Mouse (Mus musculus) testis, adult 2 months (tissue): ENCODE data around the gene Gm11034.

Experiments used
- CTCF ChIP-seq: fragments of 200-500 bp; IDR thresholded peaks from 2 replicates; pipeline ENCODE4 v1.5.1; 2012; ENCODE audit warnings: low read depth, mild to moderate bottlenecking, inconsistent platforms, low read length, moderate library complexity; ENCODE audit not compliant: control insufficient read depth, insufficient read depth, insufficient replicate concordance
- POLR2A ChIP-seq: fragments of 200-500 bp; IDR thresholded peaks from 2 replicates; pipeline ENCODE4 v1.6.1; 2012; ENCODE audit warnings: low read depth, mild to moderate bottlenecking, inconsistent platforms, low read length, moderate library complexity; ENCODE audit not compliant: control insufficient read depth

DNA sequence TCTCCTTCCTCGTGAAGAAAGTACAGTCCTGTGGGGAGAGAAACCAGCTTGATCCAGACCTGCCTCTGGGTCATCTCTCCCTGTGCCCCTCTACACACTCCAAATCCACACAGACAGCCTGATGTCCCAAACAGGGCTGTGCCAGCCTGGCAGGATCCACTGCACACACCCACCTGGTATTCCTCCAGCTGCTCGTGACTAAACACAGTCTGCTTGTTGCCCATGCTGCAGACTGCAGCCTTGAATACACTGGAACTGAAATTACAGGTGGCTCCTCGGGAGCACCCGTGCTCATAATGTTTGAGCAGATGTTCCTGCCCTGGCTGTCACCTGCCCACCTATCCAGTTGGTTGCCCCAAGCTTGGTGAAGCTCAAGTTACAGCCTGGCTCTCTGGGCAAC is 685 bp downstream of the Gm11034 start, which contains the start of gene Cib3:
- TF ChIP-seq POLR2A (no peak), CTCF (no peak)
